Mouse (Mus musculus): Measurements from ENCODE around the gene Skap1. TPM values are rescaled to one million over a fixed set of nuclear protein-coding genes. Genes with fewer than 3 reads are reported as not detected.

Skap1 gene
- 0.59 TPM for polyA plus RNA-seq (2021)

DNA sequence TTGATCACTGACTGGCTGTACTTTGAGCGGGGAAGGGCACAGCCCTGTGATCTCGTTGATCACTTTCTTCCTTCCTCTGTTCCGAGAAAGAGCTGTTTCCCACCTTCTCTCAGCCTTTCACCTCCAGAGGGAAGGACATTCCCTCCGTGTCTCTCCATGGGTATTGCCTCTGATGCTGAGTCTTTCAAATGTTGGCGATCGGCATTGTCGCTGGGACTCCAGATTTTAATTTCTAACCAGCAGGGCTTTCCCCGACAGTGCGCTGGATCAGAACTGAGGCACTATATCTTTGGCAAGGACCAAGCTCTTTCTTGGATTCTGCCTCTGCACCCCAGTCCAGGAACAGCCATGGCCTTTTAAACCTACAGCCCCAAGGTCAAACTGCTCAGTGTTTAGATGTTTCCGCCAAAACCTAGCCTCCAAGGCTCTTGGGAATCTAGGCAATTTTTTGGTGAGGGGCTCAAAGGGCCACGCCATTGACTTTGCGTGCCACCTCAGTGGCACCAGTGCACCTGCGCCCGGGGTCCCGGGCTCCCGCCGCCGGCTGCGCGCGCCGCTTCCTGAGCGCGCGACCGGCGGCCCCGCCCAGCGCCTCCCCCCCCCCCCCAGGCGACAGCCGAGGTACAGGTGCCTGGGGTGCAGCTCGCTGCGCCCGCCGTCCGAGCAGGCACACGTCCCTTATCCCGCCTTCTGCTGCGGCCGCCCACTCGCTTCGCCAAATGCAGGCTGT lies at the start of gene Skap1:
Skap1 (plus strand) TSS at position 608 of the 730 bp plus-strand sequence.
- no peaks in the 10 kb centered on the region for H3K27me3 ChIP-seq
- DNase-seq (ENCODE audit: low read depth, low spot score) = no peak
- ChIA-PET CTCF (no interaction called here), POLR2A (no interaction called here)
- no peak for ATAC-seq
- in situ Hi-C loops (cut with MboI; ENCODE audit: low pct_unique_long_range_greater_than_20kb) = no loop called here
- no peak for TF ChIP-seq CTCF (IDR thresholded peaks at IDR 0.05)

DNA sequence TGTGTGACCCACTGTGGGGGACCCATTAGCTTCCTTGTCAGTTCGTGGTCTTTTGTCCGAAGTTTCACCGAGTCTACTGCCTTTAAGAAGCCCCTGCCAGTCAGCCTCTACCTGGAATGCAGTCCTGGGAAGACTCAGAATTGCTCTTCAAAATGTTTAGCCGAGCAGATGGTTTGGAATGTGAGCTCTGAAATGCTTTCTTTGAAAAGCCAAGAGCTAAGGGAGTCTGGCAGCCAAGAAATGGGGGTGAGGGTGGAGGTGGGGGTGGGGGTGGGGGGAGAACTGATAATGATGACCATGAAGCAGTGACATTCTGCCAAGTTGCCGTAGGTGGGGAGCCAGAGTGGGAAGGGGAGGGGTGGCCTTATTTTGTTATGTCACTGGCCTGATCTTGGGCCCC lies 43.3 kb upstream of the Skap1 start:
- no peak for DNase-seq (ENCODE audit: low read depth, low spot score)
- TF ChIP-seq CTCF (IDR thresholded peaks at IDR 0.05) = no peak
- H3K27me3 ChIP-seq = no peaks in the 10 kb centered on the region
- in situ Hi-C loops (cut with MboI; ENCODE audit: low pct_unique_long_range_greater_than_20kb) = no loop called here
- POLR2A ChIA-PET = no interaction called here
- CTCF ChIA-PET = interaction anchor here (1.2 to 1.7 kb wide), 3 partner anchors 12 to 59 kb away, joined by 3 to 6 read pairs (median 4); no protein-coding TSS in a partner anchor
- ATAC-seq = no peak

DNA sequence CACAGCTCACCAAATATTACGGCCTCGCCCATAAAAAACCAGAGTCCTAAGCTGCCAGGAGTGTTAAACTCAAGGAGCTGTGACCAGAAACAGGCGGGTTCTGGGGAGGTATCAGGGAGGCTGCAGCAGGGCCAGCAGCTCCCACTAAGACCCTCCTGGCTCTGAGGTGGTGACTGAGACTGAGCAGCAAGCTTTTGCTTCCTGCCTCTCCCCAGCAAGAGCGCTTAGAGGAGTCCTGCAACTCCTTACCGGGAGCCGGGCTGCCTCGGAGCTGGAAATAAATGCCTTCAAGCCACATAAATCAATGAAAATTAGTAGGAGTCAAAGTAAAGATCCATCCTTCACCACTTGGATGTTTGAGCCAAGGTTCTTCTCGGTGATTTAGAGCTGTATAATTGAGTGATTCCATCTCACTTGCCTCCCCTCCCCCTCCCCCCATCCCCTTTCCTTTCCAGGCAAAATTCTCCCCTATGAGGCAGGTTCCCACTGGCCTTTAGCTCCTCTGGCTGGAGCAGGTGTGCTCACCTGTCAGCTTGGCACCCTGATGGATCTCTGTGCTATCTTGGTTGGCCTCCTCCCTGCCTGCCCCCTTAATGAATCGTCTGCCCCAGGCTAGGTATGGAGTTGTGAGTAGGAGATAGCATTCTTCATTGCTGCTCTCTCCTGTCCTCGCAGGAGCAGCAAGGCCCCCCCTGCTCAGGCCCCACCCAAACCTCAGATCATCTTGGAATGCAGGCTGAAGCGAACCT lies 42.7 kb upstream of the Skap1 start:
- DNase-seq (ENCODE audit: low read depth, low spot score) = no peak
- ChIA-PET POLR2A (interaction anchor here (0.5 to 0.7 kb wide), 4 partner anchors 8 to 475 kb away, joined by 3 to 4 read pairs (median 3); no protein-coding TSS in a partner anchor), CTCF (interaction anchor here (1.2 to 1.9 kb wide), 5 partner anchors 11 to 114 kb away, joined by 3 to 6 read pairs (median 4); no protein-coding TSS in a partner anchor)
- peak; percentile 39 for ATAC-seq
- in situ Hi-C loops (cut with MboI; ENCODE audit: low pct_unique_long_range_greater_than_20kb) = no loop called here
- no peaks in the 10 kb centered on the region for H3K27me3 ChIP-seq
- TF ChIP-seq CTCF (IDR thresholded peaks at IDR 0.05) = no peak

DNA sequence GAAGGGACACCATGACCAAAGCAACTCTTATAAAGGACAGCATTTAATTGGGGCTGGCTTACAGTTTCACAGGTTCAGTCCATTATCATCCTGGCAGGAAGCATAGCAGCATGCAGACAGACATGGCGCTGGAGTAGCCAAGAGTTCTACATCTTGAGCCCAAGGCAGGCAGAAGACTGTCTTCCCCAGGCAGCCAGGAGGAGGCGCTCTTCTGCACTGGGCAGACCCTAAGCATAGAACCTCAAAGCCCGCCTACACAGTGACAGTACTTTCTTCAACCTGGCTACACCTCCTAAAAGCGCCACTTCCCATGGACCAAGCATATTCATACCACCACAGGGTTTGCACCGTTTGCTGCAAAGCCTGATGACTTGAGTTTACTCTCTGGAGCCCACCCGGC lies 39.2 kb upstream of the Skap1 start:
- no peak for TF ChIP-seq CTCF (IDR thresholded peaks at IDR 0.05)
- ChIA-PET POLR2A (no interaction called here), CTCF (interaction anchor here (0.6 to 1.6 kb wide), 2 partner anchors 11 to 382 kb away, joined by 3 to 4 read pairs; no protein-coding TSS in a partner anchor)
- H3K27me3 ChIP-seq = no peaks in the 10 kb centered on the region
- in situ Hi-C loops (cut with MboI; ENCODE audit: low pct_unique_long_range_greater_than_20kb) = no loop called here
- ATAC-seq = no peak
- no peak for DNase-seq (ENCODE audit: low read depth, low spot score)

DNA sequence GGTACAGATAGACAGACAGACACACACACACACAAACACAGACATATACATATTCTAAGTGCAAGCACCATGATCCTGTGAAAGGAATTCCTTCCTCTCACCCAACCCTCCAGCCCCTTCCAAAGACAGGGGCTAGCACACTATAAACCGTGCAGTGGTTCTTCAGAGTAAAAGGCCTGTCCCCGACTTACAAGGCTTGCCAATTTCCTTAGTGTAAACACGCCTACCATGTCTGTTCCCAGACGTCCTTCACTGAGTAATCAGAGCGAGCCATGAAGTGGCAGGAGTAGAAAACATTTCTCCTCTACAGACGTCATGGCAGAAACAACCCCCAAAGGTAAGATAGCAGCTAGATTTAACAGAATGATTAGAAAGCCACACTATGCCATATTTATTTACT lies 38.2 kb upstream of the Skap1 start:
- POLR2A ChIA-PET = no interaction called here
- H3K27me3 ChIP-seq = no peaks in the 10 kb centered on the region
- in situ Hi-C loops (cut with MboI; ENCODE audit: low pct_unique_long_range_greater_than_20kb) = no loop called here
- CTCF ChIA-PET = interaction anchor here (1.6 kb wide), 1 partner anchor 10 kb away, joined by 4 read pairs; no protein-coding TSS in a partner anchor
- no peak for ATAC-seq
- TF ChIP-seq CTCF (IDR thresholded peaks at IDR 0.05) = no peak
- DNase-seq (ENCODE audit: low read depth, low spot score) = no peak

DNA sequence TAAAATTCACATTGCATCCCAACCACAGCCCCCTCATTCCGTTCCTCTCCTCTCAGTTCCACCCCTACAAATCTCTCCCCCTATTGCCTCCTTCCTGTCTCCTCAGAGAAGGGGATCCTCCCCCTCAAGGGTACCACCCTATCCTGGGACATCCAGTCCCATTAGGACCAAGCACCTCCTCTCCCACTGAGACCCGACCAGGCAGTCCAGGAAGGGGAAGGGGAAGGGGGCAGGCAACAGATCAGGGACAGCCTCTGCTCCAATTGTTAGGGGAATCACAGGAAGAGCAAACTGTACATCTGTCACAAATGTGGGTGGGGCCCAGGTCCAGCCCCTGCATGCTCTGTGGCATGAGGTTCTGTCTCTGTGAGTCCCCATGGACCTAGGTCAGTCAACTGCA lies 37.6 kb upstream of the Skap1 start:
- CTCF ChIA-PET = no interaction called here
- in situ Hi-C loops (cut with MboI; ENCODE audit: low pct_unique_long_range_greater_than_20kb) = no loop called here
- TF ChIP-seq CTCF (IDR thresholded peaks at IDR 0.05) = no peak
- ATAC-seq (no peak), DNase-seq (ENCODE audit: low read depth, low spot score) (no peak)
- POLR2A ChIA-PET = no interaction called here
- H3K27me3 ChIP-seq = no peaks in the 10 kb centered on the region

DNA sequence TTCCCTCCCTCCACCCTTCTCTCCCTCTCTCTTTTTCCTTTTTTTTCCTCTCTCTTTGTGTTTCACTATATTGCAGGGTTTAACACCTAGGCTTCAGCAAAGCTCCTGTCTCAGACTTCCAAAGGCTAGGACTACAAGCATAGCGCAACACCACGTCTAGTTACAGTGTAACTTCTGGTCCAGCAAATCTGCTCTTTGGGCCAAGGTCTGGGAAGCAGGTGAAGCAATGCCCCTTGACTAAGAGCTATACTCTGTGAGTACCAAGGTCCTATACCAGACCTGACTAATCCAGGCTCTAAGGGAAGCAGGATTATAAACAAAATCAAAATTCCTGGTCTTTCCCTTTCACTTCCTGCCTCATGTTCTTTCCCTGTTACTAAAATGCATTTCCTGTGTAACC lies 35.3 kb upstream of the Skap1 start:
- no peaks in the 10 kb centered on the region for H3K27me3 ChIP-seq
- TF ChIP-seq CTCF (IDR thresholded peaks at IDR 0.05) = no peak
- CTCF ChIA-PET = interaction anchor here (2.8 kb wide), 1 partner anchor 10 kb away, joined by 11 read pairs; no protein-coding TSS in a partner anchor
- in situ Hi-C loops (cut with MboI; ENCODE audit: low pct_unique_long_range_greater_than_20kb) = no loop called here
- POLR2A ChIA-PET = interaction anchor here (0.6 kb wide), 2 partner anchors 9 to 83 kb away, joined by 3 read pairs; no protein-coding TSS in a partner anchor
- ATAC-seq = no peak
- no peak for DNase-seq (ENCODE audit: low read depth, low spot score)

DNA sequence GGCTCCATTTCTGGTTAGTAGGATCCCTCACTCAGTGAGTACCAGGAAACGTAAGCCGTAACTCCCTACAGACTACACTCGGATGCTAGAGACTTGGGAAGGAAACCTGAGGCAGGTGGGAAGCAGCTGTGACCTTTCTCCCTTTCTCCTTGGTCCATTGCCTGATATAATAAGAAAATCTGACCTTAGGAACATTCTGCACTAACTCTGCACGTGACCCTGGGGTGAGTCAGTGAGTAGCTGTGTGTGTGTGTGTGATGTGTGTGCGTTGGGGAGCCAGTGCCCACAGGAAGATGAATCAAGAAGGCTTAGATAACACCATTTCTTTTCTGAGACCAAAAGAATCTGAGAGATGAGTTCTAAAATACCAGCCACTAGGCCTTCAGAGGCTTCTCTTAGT lies 34.5 kb upstream of the Skap1 start:
- no peaks in the 10 kb centered on the region for H3K27me3 ChIP-seq
- ATAC-seq (no peak), DNase-seq (ENCODE audit: low read depth, low spot score) (no peak)
- no peak for TF ChIP-seq CTCF (IDR thresholded peaks at IDR 0.05)
- CTCF ChIA-PET = interaction anchor here (2.8 kb wide), 1 partner anchor 9 kb away, joined by 11 read pairs; no protein-coding TSS in a partner anchor
- POLR2A ChIA-PET = no interaction called here
- in situ Hi-C loops (cut with MboI; ENCODE audit: low pct_unique_long_range_greater_than_20kb) = no loop called here

DNA sequence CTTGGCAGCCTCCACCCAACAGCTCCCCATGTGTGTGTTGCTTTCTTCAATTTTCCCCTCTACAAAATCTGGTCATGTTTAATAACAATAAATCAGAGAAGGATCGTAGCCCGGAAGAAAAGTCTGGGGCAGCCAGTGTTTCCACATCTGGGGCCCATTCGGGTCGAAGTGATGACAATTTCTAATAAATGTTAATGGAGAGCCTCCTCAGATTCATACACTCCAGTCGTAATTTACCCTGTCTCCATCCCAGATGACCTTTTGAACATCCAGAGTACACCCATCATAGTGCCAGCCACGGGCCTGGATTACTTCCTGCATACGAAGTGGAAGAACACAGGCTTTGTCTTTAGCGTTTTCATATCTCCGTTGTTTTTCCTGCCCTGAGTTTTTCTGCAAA lies 32.5 kb upstream of the Skap1 start:
- H3K27me3 ChIP-seq = no peaks in the 10 kb centered on the region
- ChIA-PET CTCF (no interaction called here), POLR2A (no interaction called here)
- DNase-seq (ENCODE audit: low read depth, low spot score) (no peak), ATAC-seq (no peak)
- no peak for TF ChIP-seq CTCF (IDR thresholded peaks at IDR 0.05)
- in situ Hi-C loops (cut with MboI; ENCODE audit: low pct_unique_long_range_greater_than_20kb) = no loop called here

DNA sequence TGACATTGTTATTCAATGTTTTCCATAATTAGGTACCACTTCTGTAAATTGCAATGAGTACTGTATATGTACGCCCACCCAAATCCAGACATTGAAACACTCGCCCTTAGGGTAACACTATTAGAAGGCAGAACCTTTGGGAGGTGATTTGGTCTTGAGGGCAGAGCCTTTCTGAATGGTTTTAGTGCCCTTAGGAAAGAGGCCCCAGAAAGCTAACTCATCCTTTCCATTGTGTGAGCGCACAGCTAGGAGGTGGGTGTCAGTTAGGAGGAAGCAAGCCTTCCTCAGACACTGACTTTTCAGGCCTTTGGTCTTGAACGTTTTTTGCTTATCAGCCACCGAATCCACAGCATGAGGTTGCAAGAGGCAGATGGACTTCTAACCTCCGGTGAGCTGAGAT lies 29.5 kb upstream of the Skap1 start:
- no peaks in the 10 kb centered on the region for H3K27me3 ChIP-seq
- no peak for ATAC-seq
- POLR2A ChIA-PET = no interaction called here
- no peak for DNase-seq (ENCODE audit: low read depth, low spot score)
- TF ChIP-seq CTCF (IDR thresholded peaks at IDR 0.05) = no peak
- in situ Hi-C loops (cut with MboI; ENCODE audit: low pct_unique_long_range_greater_than_20kb) = no loop called here
- CTCF ChIA-PET = interaction anchor here (1.4 to 1.9 kb wide), 2 partner anchors 13 kb away, joined by 3 to 6 read pairs; no protein-coding TSS in a partner anchor

DNA sequence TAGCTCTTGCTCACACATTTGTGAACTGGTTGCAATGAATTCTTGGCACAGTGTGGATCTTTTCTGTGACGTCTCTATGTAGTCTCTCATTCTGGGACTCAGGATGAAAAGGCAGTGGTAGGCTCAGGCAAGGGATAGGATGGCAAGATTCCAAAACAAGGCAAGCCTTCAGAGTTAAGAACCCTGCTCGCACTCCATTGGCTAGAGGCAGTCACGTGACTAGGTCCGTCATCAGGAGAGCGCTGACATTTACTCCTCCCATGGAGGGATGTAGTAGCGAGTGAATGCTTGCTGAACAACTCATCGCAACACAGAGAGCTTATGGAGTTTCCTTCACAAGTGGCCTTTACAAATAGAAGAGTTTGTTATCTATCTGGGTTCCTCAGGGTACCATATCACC lies 27.9 kb upstream of the Skap1 start:
- ATAC-seq (no peak), DNase-seq (ENCODE audit: low read depth, low spot score) (no peak)
- ChIA-PET POLR2A (no interaction called here), CTCF (interaction anchor here (1.0 to 1.8 kb wide), 3 partner anchors 11 to 50 kb away, joined by 4 to 6 read pairs (median 4); no protein-coding TSS in a partner anchor)
- TF ChIP-seq CTCF (IDR thresholded peaks at IDR 0.05) = no peak
- in situ Hi-C loops (cut with MboI; ENCODE audit: low pct_unique_long_range_greater_than_20kb) = no loop called here
- no peaks in the 10 kb centered on the region for H3K27me3 ChIP-seq

Data from Patski (cell line).